Mouse (Mus musculus) cerebellum, adult 11 months (tissue): Measurements from ENCODE around the gene Ppp1r18.
A peak's percentile ranks its signal among the peaks of the same experiment; 100 is the strongest.

Experiments
- DNase-seq: peaks from one replicate; pipeline ENCODE4 v3.0.0; 2022

Ppp1r18 gene

DNA sequence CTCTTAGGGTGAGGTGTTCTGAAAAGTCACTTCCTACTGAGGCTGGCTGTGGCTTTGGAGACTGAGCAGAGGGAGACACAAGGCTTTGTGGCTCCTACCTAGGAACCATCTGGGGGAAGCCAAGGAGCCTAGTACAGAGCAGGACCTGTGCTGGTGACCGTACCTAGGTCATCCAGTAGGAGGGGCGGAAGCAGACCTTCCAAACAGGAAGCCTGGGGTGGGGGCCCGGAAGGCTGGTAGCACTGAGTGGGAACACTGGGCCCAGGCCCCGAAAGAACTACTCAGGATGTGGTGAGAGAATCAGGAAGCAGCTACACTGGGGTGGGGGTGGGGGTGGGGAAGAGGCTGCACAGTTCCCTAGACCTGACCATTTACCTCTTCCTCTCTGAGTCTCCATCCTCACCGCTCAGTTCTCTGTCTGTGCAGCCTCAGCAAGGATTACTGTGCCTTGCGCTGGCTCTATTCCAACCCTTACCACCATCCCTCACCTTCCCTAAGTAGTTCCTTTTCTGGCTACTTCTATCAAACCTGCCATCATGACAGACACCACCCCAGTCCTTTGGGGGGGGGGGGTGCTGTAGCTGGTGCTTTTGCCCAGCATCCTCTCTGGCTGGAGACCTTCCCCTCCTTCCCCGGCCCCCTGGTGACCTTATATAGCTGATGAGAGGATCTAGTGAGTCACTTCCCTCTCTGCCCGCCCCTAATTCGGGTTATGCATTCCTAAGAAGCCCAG, 4.9 kb downstream of the Ppp1r18 start:
- no peak for DNase-seq

DNA sequence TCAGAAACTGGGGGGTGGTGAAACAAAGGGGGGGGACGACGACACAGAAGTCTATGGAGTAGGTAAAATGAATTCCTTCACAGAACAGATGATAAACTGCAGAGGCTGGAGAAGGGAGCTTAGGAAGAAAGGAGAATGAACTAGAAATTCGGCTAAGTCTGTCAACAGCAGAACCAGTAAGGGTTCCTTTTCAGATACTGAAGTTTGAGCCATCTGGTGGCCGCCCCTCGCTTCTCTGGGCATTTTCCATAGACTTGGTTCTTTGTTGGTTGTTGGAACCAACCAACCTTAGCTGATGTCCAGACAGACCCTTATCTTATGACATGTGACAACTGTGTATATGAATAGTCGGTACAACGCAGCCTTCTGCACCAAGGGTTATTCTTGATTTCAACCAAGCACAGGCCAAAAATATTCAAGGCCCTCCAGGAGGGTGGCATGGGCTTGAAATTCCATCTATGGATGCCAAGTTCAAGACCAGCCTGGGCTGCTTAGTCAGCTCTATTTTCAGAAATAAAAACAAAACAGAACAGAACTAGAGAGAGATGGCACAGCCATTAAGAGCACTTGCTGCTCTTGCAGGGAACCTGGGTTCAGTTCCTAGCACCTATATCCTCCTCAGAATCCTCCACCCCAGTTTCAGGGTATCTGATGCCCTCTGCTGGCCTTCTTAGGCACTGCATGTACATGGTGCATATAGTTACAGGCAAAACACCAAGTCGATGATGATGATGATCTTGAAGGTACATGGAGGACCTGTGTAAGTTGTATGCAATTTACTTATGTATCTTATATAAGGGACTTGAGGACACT, 5.7 kb downstream of the Ppp1r18 start:
- no peak for DNase-seq

DNA sequence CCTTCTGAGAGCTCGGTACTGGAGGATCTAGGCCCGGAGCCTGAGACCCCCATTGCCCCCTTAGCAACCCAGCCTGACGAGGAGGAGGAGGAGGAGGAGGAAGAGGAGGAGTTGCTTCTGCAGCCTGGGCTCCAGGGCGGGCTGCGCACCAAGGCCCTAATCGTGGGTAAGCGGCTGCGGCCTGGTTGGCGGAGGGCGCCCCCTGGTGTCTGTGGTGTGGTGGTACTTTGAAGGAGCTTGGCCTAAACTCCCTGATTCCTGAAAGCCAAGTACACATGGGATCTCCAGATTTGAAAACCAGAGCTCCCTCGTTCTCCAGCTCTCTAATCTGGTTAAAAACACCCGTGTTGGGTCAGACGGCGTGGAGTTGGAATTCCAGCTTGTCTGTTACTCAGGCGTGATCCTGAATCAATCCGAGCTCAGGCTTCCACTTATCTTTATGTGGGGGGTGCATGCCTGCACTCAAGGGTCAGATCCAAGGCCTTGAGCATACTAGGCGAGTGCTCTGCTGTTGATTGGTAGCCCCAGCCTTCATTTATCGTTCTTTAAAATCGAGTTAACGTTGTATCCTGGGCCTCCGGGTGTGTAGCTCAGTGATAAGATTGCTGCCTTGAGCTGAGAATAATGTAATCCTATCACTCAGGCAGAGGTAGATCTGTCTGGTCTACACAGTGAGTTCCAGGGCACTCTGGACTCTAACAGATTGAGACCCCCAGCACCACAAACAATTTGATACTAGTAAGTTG, 8.6 kb downstream of the Ppp1r18 start:
- peak; percentile 85 for DNase-seq

DNA sequence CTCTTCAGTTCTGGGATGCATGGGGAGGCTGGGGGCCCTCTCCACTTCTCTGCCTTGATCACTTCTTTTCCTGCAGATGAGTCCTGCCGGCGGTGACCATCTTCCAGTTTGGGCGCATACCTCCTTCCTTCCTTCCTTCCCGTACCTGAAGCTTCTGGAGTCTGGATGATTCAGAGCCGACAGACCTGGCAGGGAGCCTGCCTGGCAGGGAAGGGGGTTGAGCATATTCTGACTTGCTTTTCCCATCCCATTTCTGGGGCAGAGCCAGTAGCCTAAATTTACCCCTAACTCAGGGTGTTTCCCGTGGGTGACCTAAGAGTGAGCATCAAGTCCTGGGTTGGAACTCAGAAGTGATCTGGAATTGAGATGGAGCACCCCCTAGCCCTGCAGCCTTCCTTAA, 9.3 kb downstream of the Ppp1r18 start:
- DNase-seq: no peak

DNA sequence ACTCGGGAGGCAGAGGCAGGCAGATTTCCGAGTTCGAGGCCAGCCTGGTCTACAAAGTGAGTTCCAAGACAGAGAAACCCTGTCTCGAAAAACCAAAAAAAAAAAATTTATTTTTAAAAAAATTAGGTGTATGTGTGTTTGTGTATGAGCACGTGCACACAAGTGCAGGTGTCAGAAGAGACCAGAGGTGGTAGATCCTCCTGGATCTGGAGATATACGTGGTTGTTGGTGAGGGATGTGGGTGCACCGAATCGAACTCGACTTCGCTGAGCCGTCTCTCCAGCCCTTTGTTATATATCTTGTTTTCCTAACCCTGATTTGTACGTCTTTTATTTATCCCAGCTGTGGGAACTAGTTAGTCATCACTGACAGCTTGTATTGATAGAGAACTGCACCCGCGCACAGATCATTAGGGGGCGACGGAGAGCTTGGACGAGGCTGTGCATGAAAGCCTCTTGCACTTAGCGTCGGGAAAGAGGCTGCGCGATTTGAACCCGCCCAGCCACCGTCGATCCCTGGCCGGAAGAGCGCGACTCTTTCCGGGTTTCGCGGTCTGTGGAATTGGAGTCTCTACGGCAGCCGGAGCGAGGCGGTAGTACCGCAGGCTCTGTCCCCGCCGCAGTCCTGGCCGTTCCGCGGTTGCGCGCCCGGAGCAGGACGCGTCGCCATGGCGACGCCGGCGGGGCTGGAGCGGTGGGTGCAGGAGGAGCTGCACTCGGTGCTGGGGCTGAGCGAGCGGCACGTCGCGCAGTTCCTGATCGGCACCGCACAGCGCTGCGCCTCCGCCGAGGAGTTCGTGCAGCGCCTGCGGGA, 14.1 kb downstream of the Ppp1r18 start, which contains the start of gene Dhx16:
Gene Dhx16 (plus strand): TSS at position 575 of the 813 bp plus-strand sequence.
- DNase-seq: peak; percentile 91

DNA sequence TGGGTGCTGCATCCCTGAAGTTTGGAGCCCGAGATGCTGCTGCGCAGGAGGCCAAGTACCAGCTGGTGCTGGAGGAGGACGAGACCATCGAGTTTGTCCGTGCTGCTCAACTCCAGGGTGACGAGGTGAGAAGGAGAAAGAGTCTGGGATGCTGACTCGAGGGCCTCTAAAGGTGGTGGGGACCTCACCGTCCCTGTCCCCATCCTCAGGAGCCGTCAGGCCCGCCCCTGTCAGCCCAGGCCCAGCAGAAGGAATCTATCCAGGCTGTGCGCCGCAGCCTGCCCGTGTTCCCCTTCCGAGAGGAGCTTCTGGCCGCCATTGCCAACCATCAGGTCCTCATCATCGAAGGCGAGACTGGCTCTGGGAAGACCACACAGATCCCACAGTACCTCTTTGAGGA, 17.5 kb downstream of the Ppp1r18 start:
- DNase-seq: no peak

DNA sequence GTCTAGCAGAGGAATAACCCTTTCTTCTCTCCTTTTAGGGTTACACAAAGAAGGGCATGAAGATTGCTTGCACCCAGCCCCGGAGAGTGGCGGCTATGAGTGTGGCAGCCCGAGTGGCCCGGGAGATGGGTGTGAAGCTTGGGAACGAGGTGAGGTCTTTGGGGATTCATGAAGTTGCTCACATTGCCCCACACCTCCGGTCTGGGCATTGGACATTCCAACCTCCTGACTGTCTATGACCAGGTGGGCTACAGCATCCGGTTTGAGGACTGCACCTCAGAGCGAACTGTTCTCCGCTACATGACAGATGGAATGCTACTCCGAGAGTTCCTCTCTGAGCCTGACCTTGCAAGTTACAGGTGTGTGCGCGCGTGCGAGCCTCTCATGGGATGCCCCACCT, 18.4 kb downstream of the Ppp1r18 start:
- DNase-seq: no peak

DNA sequence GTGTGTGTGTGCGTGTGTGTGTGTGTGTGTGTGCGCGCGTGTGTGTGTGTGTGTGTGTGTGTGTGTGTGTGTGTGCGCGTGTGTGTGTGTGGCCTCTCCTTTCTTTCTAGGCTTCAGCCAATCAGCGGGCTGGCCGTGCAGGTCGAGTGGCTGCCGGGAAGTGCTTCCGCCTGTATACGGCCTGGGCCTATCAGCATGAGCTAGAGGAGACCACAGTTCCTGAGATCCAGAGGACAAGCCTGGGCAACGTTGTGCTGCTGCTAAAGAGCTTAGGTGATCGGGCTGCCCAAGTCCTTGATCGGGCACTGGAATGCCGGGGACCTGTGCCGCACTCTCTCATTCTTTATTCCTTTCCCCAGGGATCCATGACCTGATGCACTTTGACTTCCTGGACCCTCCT, 22.3 kb downstream of the Ppp1r18 start:
- no peak for DNase-seq

DNA sequence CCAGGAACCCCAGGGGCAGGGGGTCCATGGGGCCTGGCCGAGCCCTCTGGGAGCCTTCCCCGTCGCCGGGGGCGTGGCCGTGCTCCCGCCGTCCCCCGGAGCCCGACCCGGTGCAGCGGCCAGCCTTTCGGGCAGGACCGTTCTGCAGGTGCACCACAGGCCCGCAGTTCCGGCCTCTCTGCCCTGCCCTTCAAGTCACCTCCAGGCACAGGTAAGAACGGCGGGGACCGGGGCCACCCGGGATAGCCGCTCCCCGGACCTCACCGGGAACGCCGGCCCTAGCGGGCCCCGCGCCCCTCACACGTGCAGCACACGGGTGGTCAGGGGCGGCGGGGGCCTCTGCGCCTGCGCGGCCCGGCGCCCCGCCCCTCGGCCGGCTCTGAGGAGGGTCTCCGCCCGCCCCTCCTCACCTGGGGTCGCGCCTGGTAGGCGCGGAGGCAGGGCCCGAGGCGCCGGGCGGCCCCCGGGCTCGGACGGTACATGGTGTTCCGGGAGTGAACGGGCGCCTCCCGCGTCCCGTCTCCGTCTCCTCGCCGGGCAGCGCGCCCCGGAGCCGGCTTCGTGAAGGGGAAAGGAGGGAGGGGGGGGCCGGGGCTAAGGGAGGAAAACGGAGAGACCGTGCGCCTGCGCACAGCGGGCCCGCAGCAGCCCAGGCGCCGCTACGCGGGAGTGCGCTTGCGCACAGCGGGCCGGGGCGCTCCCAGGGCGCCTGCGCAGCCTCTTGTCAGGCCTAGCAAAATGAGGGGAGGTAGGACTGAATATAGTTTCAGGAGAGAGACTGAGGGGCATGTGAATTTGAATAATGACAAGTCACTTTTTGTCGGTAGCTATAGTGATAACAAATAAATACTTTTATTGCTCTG, 31.6 kb downstream of the Ppp1r18 start, which contains the start of gene 2310061I04Rik:
Gene 2310061I04Rik (minus strand): TSS at position 651 of the 863 bp plus-strand sequence.
- DNase-seq: peak; percentile 93

DNA sequence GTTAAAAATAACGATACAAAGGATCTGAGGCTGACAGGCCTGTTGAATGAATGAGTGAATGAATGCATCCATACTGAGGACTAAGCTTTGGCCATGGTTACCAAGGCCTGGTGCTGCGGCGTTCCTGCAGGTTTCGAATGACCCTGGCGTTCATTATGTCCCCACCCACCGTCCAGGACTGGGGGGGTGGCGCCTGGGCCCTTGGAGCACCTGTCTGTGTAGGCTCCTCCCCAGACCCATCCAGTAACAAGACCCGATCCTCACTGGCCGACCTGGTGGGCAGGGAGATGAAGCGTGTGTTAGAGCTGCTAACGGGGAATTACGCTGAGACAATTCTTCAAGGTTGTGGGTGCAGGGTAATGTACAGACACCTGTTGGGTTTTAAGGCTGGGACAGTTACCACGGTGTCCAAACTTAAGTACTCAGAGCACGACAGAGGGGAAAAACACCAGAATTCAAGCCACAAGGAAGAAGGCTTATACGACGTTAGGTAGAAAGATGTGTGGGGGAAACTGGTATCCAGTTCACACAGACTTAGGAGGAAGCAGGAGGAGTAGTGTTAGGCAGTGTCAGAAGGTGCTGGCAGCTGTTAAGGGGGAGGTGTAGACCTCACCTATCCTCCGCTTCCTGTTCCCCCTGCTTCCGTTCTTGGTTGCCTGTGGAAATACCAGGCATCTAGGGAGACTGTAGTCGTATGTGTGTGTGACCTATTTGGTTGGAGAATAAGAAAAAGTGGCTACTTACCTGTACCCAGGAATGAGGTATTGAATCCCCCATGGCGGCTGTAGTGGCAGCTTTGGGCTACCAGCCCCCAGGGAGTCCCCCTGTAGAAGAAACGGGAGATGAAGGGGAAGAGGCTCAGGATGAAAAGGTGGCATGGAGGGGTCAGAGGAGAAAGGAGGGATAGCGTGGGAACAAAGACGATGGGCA, 32.5 kb downstream of the Ppp1r18 start:
- peak; percentile 51 for DNase-seq

DNA sequence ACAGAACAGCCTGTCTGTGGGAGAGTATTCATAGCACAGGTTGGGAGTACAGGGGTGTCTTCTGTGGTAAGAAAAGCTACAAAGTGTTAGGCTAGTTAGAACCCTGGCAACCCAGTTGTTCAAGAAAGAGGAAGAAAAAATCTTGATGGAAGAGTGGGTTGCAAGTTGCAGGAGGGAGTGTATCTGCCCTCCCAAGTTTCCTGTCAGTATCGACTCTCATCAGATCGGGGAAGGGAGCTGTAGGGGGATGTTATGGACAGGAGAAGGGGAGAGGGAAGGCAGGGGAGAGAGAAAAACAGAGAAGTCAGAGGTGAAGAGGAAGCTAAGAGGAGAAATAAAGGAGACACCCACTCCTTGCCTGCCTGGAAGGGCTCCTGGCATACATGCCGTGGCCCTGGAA, 35.2 kb downstream of the Ppp1r18 start:
- DNase-seq: no peak

DNA sequence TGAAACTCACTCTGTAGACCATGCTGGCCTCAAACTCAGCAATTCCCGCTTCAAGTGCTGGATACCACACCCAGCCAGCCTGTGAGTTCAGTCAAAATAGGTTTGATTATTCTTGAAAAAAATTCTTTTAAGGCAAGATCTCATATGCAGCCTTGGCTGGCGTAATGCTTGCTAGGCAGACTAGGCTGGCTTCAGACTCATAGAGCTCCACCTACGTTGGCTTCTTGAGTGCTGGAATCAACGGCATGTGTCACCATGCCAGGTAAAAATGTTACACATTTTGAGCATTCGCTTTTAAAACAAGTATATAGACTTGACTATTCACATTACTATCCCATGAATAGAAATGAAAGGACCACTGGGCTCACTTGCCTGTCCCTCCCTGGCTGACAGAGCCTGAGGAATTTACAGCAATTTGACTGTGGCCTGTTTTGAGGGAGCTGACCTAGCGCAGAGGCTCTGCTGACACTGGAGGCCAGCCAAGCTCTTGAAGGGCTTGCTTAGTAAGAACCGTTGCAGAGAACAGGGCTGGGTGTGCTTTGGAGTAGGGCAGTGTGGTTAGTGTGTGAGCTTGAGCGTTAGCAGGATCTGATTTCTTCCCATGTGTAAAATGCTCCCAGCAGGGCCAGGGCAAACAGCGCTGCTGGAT, 38.1 kb downstream of the Ppp1r18 start:
- no peak for DNase-seq

DNA sequence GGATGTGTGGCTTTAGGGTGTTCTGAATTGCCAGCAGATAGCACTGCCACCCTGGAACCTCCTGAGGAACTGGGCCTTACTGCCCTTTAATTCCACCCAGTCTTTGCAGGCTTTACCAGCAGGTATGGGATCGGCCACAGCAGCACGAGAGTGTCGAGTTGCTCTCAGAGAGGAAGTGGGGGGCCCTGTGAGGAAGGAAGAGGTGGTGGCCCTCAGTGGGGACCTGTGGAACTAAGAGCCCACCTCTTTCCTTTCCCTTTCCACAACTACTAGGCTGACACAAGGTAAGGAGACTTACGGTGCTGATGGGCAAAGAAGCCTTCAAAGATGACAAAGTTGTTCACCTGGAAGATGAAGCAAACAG, 38.6 kb downstream of the Ppp1r18 start:
- no peak for DNase-seq

DNA sequence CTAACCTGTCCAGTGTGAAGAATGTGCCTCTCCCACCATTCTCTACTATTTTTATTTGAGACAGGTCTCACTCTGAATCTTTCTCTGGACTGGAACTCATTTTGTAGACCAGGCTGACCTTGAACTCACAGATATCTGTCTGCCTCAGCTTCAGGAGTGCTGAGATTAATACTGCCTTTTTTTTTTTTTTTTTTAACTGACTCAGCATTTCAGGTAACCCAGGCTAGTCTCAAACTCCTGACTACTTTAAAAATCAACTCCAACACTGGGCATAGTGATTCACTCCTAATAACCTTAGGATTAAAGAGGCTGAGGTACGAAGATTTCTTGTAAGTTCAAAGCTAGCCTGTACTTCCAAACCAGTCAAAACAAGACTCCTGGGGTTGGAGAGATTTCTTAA, 40.2 kb downstream of the Ppp1r18 start:
- DNase-seq: no peak

DNA sequence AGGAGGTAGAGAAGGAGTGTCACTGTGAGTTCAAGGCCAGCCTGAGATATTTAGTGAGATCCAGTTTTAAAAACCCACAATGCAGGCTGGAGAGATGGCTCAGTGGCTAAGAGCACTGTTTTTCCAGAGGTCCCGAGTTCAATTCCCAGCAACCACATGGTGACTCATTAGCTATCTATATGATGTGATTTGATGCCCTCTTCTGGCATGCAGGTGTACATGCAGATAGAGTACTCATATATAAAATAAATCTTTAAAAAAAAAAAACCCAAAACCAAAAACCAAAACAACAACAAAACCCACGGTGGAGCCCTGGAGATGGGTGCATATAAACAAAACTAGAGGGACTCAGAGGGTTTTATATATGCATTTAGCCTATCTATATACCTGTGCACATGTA, 42.2 kb downstream of the Ppp1r18 start:
- DNase-seq: no peak

DNA sequence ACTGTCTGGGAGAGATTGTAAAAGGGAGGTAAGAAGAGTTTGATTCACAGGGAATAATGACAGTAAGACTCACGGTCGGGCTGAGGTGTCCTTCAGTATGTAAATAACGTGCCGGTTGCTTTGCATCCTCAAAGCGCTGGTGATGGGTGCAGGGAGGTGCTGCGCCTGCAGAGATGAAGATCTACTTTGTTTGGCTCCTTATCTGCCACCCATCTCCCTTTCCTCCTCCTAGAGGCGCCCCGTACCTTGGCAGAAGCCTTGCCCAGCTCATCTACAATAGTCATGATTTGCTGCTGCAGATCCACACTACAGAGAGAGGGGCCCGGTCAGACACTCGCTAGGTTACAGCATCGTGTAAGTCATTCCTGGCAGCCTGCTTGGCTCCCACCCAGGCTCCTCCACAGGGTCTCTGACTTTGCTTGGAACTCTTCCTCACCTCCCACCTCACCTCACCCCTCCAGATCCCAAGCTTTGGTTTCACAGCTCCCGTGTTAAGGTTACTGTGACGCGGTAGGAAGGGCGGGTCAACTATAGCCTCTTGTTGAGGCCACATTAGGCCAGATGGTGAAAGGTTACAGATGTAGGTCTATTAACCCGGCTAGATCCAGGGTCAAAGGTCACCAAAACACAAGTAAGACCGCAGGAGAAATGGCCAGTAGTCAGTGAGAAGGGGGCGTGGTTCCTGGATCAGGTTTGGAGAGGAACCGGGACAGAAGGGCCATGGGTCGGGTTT, 44.0 kb downstream of the Ppp1r18 start:
- no peak for DNase-seq

DNA sequence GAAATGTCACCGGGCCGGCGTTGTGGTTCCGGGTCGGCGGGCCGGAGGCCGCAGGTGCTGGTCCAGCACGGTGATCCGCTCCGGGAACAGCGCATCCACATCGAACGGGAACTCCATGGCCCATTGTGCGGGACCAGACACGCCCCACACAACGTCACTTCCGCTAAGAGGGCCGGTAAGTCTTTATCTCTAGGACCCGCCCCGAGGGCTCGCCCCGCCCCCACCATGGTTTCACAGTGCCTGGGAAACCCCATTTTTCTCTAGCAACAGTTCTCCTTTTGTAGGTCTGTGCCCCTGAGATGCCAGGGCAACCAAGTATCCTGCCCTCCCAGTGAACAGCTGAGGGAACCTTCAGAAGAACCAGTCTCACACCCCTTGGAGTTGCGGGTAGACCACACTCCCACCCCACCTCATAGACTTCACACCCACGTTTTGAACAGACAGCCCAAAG, 44.6 kb downstream of the Ppp1r18 start, which contains the start of gene Atat1:
Gene Atat1 (minus strand): TSS at position 157 of the 451 bp plus-strand sequence.
- peak; percentile 83 for DNase-seq

DNA sequence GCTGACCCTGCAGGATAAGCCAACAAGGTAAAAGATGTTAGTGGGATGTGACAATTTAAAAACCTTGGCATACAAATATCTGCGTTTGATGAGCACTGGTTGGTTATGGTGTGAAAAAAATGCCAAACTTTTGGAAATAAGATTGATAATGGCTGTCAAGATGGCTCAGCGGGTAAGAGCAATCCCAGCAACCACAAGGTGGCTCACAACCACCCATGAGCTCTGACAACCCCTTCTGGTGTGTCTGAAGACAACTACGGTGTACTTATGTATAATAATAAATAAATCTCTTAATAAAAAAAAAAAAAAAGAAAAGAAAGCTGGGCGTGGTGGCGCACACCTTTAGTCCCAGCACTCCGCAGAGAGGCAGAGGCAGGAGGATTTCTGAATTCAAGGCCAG, 49.6 kb downstream of the Ppp1r18 start:
- DNase-seq: no peak
